Mouse (Mus musculus): Measurements from ENCODE around the gene Bcr. TPM values are rescaled to one million over a fixed set of nuclear protein-coding genes. Genes with fewer than 3 reads are reported as not detected.

Bcr gene
- polyA plus RNA-seq, 1 experiment from 2014 or later = 11.5 TPM

GRCm38 (mm10) chr10:75061341-75062188 lies 1.2 kb downstream of the Bcr start:
- H3K4me1 ChIP-seq (ENCODE audit: control insufficient read depth, insufficient read depth, low read depth, low read length) = peaks cover 45% of the 10 kb centered on the region
- H3K9ac ChIP-seq (ENCODE audit: low read depth, low read length) = peak overlapping the region; percentile 91
- 1% methylated on average over 70 of the region's 71 CpGs for WGBS
- peak overlapping the region; percentile 90; the same call in 1 of the 2 replicates for H3K27ac ChIP-seq (ENCODE audit: low read depth, low read length)
- H3K4me2 ChIP-seq (ENCODE audit: low read length) = peak overlapping the region; percentile 72
- H3K27me3 ChIP-seq (replicated peaks; ENCODE audit: control insufficient read depth, insufficient read depth, low read length) = no peaks in the 10 kb centered on the region
- H3K4me3 ChIP-seq (ENCODE audit: low read length) = peak overlapping the region; percentile 79
- ATAC-seq = no peak
- H3K36me3 ChIP-seq (ENCODE audit: control insufficient read depth, insufficient read depth, low read length) = no peaks in the 10 kb centered on the region
- no peaks in the 10 kb centered on the region for H3K9me3 ChIP-seq (ENCODE audit: control insufficient read depth, low read length)

GRCm38 (mm10) chr10:75062189-75062561 lies 1.8 kb downstream of the Bcr start:
- WGBS = 11% methylated on average over 6 of the region's 6 CpGs
- Histone ChIP-seq H3K9me3 (ENCODE audit: control insufficient read depth, low read length) (no peaks in the 10 kb centered on the region), H3K4me1 (ENCODE audit: control insufficient read depth, insufficient read depth, low read depth, low read length) (peaks cover 48% of the 10 kb centered on the region), H3K4me3 (ENCODE audit: low read length) (peak overlapping the region; percentile 79), H3K27me3 (replicated peaks; ENCODE audit: control insufficient read depth, insufficient read depth, low read length) (no peaks in the 10 kb centered on the region), H3K36me3 (ENCODE audit: control insufficient read depth, insufficient read depth, low read length) (no peaks in the 10 kb centered on the region), H3K27ac (ENCODE audit: low read depth, low read length) (no peak overlapping the region), H3K9ac (ENCODE audit: low read depth, low read length) (peak overlapping the region; percentile 91), H3K4me2 (ENCODE audit: low read length) (peak overlapping the region; percentile 72)
- no peak for ATAC-seq

- WGBS = 46% methylated on average over 6 of the region's 6 CpGs
- ATAC-seq = no peak
- peak overlapping the region; percentile 91; the same call in 1 of the 2 replicates for H3K9ac ChIP-seq (ENCODE audit: low read depth, low read length)
- no peaks in the 10 kb centered on the region for H3K36me3 ChIP-seq (ENCODE audit: control insufficient read depth, insufficient read depth, low read length)
- H3K27ac ChIP-seq (ENCODE audit: low read depth, low read length) = no peak overlapping the region
- peak overlapping the region; percentile 72 for H3K4me2 ChIP-seq (ENCODE audit: low read length)
- H3K4me3 ChIP-seq (ENCODE audit: low read length) = peak overlapping the region; percentile 79
- no peaks in the 10 kb centered on the region for H3K9me3 ChIP-seq (ENCODE audit: control insufficient read depth, low read length)
- peaks cover 51% of the 10 kb centered on the region for H3K4me1 ChIP-seq (ENCODE audit: control insufficient read depth, insufficient read depth, low read depth, low read length)
- H3K27me3 ChIP-seq (replicated peaks; ENCODE audit: control insufficient read depth, insufficient read depth, low read length) = no peaks in the 10 kb centered on the region
Measured at GRCm38 (mm10) chr10:75062621-75063020, 2.2 kb downstream of the Bcr start.

GRCm38 (mm10) chr10:75063301-75063965 lies 3.0 kb downstream of the Bcr start:
- Histone ChIP-seq H3K27ac (ENCODE audit: low read depth, low read length) (peak overlapping the region; percentile 14; the same call in 1 of the 2 replicates), H3K4me3 (ENCODE audit: low read length) (peak overlapping the region; percentile 79), H3K4me1 (ENCODE audit: control insufficient read depth, insufficient read depth, low read depth, low read length) (peaks cover 56% of the 10 kb centered on the region), H3K9me3 (ENCODE audit: control insufficient read depth, low read length) (no peaks in the 10 kb centered on the region), H3K27me3 (replicated peaks; ENCODE audit: control insufficient read depth, insufficient read depth, low read length) (no peaks in the 10 kb centered on the region), H3K36me3 (ENCODE audit: control insufficient read depth, insufficient read depth, low read length) (no peaks in the 10 kb centered on the region), H3K4me2 (ENCODE audit: low read length) (peak overlapping the region; percentile 72), H3K9ac (ENCODE audit: low read depth, low read length) (peak overlapping the region; percentile 55)
- WGBS = 43% methylated on average over 12 of the region's 12 CpGs
- ATAC-seq = no peak

DNA sequence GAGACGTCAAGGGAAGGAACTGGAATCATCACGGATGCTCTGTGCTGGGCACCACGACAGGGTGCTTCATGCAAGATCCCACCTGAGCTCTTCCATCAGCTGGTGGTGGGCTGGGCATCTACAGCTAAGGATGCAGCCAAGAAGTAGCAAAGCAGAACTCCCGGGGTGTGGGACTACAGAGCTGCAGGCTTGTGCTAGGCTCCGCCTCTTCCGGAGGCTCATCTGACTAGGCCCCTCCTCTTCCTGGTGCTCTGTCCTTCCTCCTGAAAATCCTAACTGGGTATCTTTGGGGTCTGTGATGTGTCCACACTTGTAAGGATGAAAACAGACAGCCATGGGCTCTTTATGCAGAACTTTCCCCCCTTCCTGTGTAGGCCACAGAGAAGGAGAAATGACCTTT lies 5.3 kb downstream of the Bcr start:
- H3K4me1 ChIP-seq (ENCODE audit: control insufficient read depth, insufficient read depth, low read depth, low read length) = peaks cover 59% of the 10 kb centered on the region
- no peaks in the 10 kb centered on the region for H3K9me3 ChIP-seq (ENCODE audit: control insufficient read depth, low read length)
- peak overlapping the region; percentile 16 for H3K4me2 ChIP-seq (ENCODE audit: low read length)
- ATAC-seq = no peak
- H3K36me3 ChIP-seq (ENCODE audit: control insufficient read depth, insufficient read depth, low read length) = no peaks in the 10 kb centered on the region
- no peak overlapping the region for H3K9ac ChIP-seq (ENCODE audit: low read depth, low read length)
- H3K27me3 ChIP-seq (replicated peaks; ENCODE audit: control insufficient read depth, insufficient read depth, low read length) = no peaks in the 10 kb centered on the region
- no peak overlapping the region for H3K27ac ChIP-seq (ENCODE audit: low read depth, low read length)
- H3K4me3 ChIP-seq (ENCODE audit: low read length) = no peak overlapping the region
- 69% methylated on average over 6 of the region's 6 CpGs for WGBS

DNA sequence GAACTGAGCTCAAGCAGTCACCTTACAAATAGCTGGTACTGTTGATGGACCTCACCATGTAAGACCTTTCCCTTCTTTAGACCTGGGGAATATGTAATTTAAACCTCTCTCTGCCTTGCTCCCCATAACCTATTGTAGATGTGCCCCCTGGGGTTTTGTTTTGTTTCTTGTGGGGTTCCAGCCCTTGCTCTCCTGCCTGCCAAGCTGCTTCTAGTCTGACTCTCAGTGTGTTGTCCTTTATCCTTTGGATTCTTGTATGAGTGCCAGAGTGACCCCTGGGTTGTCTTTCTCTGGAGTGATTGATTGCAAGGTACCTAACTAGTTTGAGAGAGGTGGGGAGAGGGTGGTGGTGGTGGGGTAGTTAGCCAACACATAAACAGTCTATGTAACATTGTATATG lies 7.1 kb downstream of the Bcr start:
- no peak for ATAC-seq
- no peak overlapping the region for H3K27ac ChIP-seq (ENCODE audit: low read depth, low read length)
- no peak overlapping the region for H3K9ac ChIP-seq (ENCODE audit: low read depth, low read length)
- no peak overlapping the region for H3K4me3 ChIP-seq (ENCODE audit: low read length)
- H3K4me2 ChIP-seq (ENCODE audit: low read length) = no peak overlapping the region
- H3K4me1 ChIP-seq (ENCODE audit: control insufficient read depth, insufficient read depth, low read depth, low read length) = peaks cover 63% of the 10 kb centered on the region
- H3K27me3 ChIP-seq (replicated peaks; ENCODE audit: control insufficient read depth, insufficient read depth, low read length) = no peaks in the 10 kb centered on the region
- H3K36me3 ChIP-seq (ENCODE audit: control insufficient read depth, insufficient read depth, low read length) = no peaks in the 10 kb centered on the region
- no peaks in the 10 kb centered on the region for H3K9me3 ChIP-seq (ENCODE audit: control insufficient read depth, low read length)

GRCm38 (mm10) chr10:75068086-75068485 lies 7.7 kb downstream of the Bcr start:
- no peak overlapping the region for H3K4me3 ChIP-seq (ENCODE audit: low read length)
- no peaks in the 10 kb centered on the region for H3K27me3 ChIP-seq (replicated peaks; ENCODE audit: control insufficient read depth, insufficient read depth, low read length)
- no peak overlapping the region for H3K27ac ChIP-seq (ENCODE audit: low read depth, low read length)
- H3K9me3 ChIP-seq (ENCODE audit: control insufficient read depth, low read length) = no peaks in the 10 kb centered on the region
- WGBS = 63% methylated on average over 2 of the region's 2 CpGs
- ATAC-seq = no peak
- peaks cover 57% of the 10 kb centered on the region for H3K4me1 ChIP-seq (ENCODE audit: control insufficient read depth, insufficient read depth, low read depth, low read length)
- no peak overlapping the region for H3K4me2 ChIP-seq (ENCODE audit: low read length)
- H3K36me3 ChIP-seq (ENCODE audit: control insufficient read depth, insufficient read depth, low read length) = no peaks in the 10 kb centered on the region
- H3K9ac ChIP-seq (ENCODE audit: low read depth, low read length) = no peak overlapping the region

- H3K9ac ChIP-seq (ENCODE audit: low read depth, low read length) = no peak overlapping the region
- no peaks in the 10 kb centered on the region for H3K27me3 ChIP-seq (replicated peaks; ENCODE audit: control insufficient read depth, insufficient read depth, low read length)
- peaks cover 50% of the 10 kb centered on the region for H3K4me1 ChIP-seq (ENCODE audit: control insufficient read depth, insufficient read depth, low read depth, low read length)
- H3K36me3 ChIP-seq (ENCODE audit: control insufficient read depth, insufficient read depth, low read length) = no peaks in the 10 kb centered on the region
- H3K9me3 ChIP-seq (ENCODE audit: control insufficient read depth, low read length) = no peaks in the 10 kb centered on the region
- ATAC-seq = no peak
- WGBS = 63% methylated on average over 12 of the region's 12 CpGs
- H3K27ac ChIP-seq (ENCODE audit: low read depth, low read length) = no peak overlapping the region
- H3K4me3 ChIP-seq (ENCODE audit: low read length) = no peak overlapping the region
- H3K4me2 ChIP-seq (ENCODE audit: low read length) = no peak overlapping the region
Measured at GRCm38 (mm10) chr10:75068624-75069328, 8.4 kb downstream of the Bcr start.
